Mouse (Mus musculus) spleen, postnatal 14 days (tissue): Measurements from ENCODE around the gene Cttnbp2.

Experiments
- DNase-seq, 2 experiments: peaks; one replicate each; pipeline ENCODE4 v3.0.0; 2021 to 2022; ENCODE audit warnings: low spot score in 2 of 2

The Cttnbp2 gene

DNA sequence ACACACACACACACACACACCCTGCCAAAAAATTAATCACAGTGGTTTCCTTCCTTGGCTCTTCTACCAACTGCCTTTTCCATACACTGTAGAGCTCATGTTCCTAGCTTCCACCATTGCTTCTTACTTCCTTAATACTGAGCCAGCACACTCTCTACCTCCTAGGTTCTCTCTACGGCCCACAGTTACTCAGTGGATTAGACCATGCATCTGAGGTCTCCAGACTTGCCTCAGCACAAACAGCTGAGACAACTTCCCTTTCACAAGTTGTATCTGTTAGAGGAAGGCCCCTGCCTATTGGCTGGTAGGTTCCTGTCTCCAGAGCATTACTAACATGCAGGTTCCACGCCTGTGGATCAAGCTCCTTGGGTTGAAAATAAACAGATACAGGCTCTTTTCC, 45.4 kb downstream of the Cttnbp2 start:
- DNase-seq: no peak

DNA sequence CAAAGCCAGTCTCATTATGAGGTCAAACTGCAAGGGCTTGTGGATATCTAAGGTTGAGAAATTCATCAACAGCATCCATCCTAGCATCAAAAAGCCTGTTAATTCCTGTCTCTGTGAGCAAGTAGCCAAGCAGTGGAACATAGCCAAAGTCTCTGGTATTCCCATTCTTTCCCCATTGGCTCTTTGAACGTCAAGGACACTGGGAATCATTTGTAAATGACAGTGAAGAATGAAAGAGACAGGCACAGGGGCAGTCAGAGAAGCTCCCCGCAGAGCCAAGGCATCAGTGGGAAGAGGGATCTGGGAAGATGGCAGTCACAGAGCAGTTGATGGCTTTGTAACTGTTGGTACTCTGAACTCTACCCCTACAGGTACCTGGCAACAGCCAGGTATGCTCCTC, 46.9 kb downstream of the Cttnbp2 start:
- DNase-seq: no peak

DNA sequence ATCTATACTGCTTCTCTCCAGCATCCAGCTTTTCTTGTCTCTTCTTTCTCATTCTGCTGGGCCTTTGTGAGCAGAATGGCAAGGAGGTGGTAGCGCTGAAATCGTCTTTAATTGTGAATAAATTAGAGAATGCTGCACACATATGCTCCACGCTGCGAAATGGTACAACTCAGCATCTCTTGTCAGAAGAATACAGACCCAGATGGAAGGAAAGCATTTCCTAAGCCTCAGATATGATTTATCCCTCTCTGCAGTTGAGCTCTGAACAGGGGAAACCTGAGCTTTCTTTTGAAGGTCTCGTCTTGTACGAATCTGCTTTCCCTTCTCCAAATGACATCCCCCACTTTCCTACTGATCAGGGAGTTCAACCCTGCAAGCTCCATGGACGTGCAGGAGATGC, 48.4 kb downstream of the Cttnbp2 start:
- no peak for DNase-seq

DNA sequence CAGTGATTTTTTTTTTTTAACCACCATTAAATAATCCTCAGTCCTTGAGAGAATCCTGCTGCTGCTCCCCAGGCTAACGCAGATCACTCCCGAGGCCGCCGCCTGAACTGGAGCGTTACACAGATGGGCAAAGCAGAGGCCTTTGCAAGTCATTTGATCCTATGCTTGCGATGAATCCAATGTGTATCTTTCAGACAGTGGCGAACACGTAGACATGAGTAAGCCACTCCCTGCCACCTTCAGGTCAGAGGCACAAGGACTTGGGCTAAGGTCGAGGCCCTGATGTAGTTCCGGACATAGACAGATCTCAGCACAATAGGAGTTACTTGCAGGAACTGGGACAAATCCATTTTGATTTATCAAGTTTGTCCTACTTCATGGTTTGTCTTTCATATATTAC, 49.0 kb downstream of the Cttnbp2 start:
- no peak for DNase-seq

- DNase-seq: no peak
Observed at GRCm38 (mm10) chr6:18459657-18460056, 55.0 kb downstream of the Cttnbp2 start.

- no peak for DNase-seq
Observed at GRCm38 (mm10) chr6:18450551-18451193, 64.0 kb downstream of the Cttnbp2 start.

DNA sequence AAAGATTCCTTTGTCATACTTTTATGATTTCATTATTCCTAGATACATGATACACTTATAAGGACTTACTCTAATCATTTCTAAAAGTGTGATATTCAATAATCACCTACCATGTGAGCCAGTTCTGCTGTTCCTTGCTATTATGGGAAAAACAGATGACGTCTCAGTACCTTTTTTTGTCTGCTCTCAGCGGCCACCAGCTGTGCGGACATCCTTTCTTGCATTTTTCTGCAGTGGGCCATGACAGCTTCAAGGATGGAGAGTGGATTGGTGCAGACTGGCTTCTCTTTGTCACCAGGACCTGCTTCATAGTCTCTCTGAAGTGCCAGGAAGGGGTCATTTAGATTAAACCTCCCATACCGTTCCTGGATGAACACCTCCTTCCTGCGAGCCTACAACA, 66.6 kb downstream of the Cttnbp2 start:
- no peak for DNase-seq

- no peak for DNase-seq
Observed at GRCm38 (mm10) chr6:18446917-18447316, 67.7 kb downstream of the Cttnbp2 start.

DNA sequence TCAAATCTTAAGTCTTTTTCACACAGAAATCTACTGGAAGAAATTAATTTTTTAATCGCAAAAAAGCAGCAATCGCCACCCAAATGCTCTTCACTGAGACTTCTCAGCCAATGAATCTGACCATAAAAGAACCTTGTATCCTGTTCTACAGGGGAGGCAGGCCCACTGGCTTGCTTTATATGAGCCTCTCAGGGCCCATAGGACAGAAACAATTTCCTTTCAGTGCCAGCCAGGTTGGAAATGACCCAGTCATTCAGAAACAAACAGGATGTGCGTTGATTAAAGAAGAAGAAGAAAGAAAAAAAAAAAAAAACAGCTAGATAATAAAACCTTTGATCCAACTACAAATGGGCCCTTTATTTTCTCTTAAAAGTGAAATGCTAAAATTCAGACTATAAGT, 68.3 kb downstream of the Cttnbp2 start:
- DNase-seq: no peak

- DNase-seq: no peak
Observed at GRCm38 (mm10) chr6:18445747-18446146, 68.9 kb downstream of the Cttnbp2 start.

DNA sequence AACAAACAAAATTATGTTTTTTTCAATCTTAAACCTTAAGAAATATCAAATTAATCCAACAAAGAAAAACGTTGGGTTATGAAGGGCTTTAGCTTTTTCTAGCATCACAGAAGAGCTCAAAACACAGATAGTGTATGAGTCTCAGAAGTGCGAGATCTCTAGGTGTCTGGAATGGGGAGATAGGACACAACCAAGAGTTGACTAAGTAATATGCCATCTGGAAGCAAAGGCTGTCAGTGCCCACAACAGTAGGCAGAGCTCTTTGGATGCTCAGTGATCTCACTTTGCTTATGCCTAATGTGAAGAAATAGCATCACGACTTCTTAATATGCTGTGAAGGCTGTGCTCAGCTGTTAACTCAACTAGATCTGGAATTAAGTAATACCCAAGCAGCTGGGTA, 72.3 kb downstream of the Cttnbp2 start:
- no peak for DNase-seq

GRCm38 (mm10) chr6:18440918-18441532, 73.6 kb downstream of the Cttnbp2 start:
- DNase-seq: no peak

DNA sequence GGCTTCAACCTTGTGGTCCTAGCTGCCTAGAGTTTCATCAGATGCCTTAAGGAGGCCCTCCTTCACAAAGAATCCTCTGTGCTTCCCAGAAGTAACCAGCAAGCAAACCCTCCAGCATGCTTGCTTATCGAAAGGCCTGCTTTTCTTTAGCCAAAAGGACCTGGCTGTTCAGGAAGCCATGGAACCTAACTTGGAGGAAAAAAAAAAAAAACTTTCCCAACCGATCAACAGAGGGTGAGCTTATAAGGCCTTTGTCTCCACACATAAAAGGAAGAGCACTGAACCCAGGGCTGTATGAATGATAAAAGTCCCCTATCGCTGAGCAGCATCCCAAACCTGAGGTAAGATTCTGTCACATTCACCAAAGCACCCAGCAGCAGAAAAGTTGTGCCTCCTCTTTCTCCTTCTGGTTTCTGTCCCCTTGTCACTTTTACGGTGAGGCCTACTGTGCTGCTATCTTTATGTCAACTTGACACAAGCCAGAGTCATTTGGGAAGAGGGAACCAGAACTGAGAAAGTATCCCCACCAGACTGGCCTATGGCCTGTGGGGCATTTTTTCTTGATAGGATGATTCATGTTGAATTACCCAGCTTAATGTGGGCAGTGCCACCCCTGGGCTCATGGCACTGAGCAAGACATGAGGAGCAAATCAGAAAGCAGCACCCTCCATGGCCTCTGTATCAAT, 78.4 kb downstream of the Cttnbp2 start:
- DNase-seq: no peak

GRCm38 (mm10) chr6:18434828-18435531, 79.7 kb downstream of the Cttnbp2 start:
- peak; percentile 7 to 12 for DNase-seq

DNA sequence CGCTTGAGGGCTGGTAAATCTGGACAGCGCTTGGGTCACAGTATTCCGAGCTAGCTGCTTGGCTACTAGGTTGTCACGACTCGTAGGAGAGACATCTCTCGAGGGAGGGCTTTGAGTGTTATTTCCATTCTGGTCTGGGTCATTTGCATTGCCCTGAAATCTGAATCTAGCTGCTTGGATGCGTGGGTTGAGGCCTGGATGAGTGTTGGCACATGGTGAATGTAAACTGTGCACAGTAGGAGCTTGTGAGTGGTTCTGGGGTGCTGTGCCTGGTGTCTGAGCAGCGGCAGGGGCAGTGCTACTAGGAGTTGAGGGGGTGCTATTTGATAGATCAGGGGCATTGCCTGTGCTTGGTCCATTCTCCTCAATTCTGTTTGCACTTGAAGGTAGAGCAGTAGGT, 80.3 kb downstream of the Cttnbp2 start:
- no peak for DNase-seq

DNA sequence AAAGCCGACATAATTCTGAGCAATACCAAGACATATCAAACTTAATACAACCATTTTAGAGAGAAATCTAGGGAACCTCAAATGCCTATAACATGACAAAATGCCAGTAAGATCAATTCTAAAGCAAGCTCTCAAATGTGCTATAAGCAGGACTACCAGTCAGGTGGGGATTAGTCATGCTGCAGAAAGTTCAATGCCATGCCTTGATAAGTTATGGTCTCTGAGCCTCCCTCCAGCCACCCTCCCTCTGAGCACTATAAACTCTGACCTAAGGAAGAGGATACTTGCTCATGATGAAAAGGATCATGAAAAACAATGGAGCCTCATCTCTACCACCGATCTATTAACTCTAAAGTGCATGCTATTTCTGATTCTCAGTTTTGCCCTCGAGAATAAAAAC, 82.3 kb downstream of the Cttnbp2 start:
- no peak for DNase-seq

DNA sequence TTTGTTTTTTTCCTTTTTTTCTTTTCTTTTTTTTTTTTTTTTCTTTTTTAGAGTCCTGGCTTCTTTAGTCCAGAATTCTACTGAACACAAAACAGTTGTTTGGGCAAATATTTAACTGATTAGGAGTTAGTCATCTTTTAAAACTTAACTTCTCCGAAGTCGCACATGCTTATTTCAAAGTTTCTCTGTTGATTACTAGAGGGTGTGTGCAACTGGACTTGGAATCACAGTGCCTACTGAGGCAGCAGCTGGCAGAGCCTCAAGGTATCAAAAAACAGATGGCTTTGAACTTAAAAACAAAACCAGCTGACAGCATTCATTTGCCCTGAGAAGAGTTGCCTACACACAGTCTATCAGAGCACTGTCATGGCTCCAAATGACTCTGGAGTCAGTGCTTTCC, 82.8 kb downstream of the Cttnbp2 start:
- DNase-seq: no peak

- no peak for DNase-seq
Observed at GRCm38 (mm10) chr6:18430062-18430461, 84.6 kb downstream of the Cttnbp2 start.

DNA sequence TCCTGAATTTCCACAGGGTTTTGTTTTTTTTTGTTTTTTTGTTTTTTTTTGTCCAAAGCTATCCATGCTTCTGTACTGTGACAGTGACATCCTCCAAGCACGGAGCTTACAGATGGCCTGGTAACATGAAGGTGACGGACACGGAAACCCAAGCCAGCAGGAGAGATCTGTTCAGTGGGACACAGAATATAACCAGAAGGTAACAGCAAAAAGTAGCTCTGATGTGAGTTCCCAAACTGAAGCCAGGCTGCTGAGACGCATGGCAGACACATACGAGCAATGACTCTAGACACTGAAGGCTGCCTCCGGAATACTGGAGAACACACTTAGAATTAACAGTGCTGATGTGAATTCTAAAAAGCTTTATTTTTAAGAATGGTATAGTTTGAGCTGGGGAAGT, 89.8 kb downstream of the Cttnbp2 start:
- no peak for DNase-seq

DNA sequence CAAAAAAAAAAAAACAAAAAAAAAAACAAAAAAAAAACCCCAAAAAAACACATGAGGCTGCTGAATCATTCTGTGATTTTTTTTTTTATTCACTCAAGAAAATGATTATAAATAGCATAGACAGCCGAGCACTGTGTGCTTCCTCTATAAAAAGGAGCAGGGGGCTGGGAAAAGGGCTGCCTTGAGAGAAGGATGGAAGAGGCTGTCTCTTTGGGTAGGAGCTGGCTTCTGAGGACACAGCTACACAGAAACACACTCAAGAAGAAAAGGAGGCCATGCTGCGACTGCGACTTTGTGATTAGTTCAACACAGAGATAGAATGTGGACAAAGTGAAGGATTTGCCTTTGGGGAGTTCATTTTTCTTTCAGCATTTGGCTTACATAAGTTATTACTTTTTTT, 90.3 kb downstream of the Cttnbp2 start:
- no peak for DNase-seq

DNA sequence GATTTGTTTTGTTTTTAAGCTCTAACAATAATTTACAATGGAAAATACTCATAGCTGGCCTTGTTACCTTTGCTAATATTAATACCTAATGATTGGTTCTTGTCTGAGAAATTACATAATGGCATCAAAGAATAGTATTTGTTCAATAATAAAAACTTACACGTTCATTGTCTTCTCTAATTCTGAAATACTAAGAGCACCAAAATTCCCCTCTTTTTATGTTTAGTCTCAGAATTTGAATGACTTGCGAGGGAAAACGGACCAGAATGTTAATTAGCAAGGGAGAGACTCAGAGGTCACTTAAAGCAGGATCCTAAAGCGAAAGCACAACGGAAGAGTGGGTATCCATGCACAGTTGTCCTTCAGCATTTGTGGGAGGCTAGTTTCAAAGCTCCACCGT, 91.5 kb downstream of the Cttnbp2 start:
- no peak for DNase-seq

- no peak for DNase-seq
Observed at GRCm38 (mm10) chr6:18421561-18421960, 93.1 kb downstream of the Cttnbp2 start.

GRCm38 (mm10) chr6:18420660-18421059, 94.0 kb downstream of the Cttnbp2 start:
- no peak for DNase-seq
